Mouse (Mus musculus): ENCODE measurements around the gene Rgs7.

GRCm38 (mm10) chr1:175523572-175523971, 31.3 kb upstream of the Rgs7 start:
- TF ChIP-seq POLR2A (IDR thresholded peaks at IDR 0.05; ENCODE audit: borderline replicate concordance, low read depth, low read length), result no peak
- TF ChIP-seq CTCF (IDR thresholded peaks at IDR 0.05; ENCODE audit: low read depth, low read length), result no peak
